Mouse (Mus musculus) hindlimb bud, embryonic 11.5 days (tissue): Measurements from ENCODE around the gene Otub2.

Experiments used
- DNase-seq: peaks from one replicate; pipeline ENCODE4 v3.0.0-alpha.2; 2012; ENCODE audit warnings: low read depth, low spot score; ENCODE audit errors: extremely low spot score

The Otub2 gene

GRCm38 (mm10) chr12:103370861-103371260, 17.6 kb upstream of the Otub2 start:
- DNase-seq, result no peak

GRCm38 (mm10) chr12:103371711-103372110, 16.8 kb upstream of the Otub2 start:
- peak; percentile 39 for DNase-seq

GRCm38 (mm10) chr12:103373530-103374236, 14.8 kb upstream of the Otub2 start:
- DNase-seq, result no peak

DNA sequence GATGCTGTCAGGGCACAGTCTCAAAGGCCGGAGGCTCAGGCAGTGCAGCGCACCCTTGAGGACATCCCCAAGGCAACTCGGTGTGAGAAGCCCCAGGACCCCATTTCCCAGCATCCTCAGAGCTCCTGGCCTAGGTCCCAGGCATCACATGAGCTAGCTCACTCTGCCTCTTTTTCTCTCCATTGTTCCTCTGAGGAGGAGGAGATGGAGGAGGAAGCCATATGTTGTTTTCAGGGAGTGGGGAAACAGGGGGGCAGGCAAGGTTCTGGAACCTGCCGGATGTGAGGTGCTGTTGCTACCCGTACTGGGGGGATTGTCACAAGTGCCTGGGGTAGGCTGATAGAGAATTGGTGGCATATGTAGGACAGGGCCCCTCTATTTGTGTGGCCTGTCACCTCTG, 12.4 kb upstream of the Otub2 start:
- no peak for DNase-seq

DNA sequence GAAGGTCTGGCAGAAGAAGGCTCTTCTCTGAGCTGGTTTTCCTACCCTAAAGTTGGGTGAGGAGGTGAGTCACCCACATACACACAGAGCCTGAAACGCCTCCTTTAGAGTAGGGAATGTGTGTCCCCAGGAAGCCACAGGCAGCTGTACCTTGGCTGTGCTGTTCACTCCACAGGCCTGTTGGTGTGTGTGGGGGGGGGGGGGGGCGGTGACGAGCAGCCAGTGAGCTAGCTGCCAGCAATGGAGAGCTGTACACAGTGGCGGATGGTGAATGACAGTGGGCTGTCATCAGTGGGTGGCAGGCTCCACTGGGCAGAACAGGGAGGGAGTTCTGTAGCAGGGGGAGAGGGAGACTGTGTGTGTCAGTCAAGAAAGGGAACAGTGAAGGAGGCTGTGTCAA, 11.7 kb upstream of the Otub2 start:
- DNase-seq, result no peak

GRCm38 (mm10) chr12:103380226-103380625, 8.3 kb upstream of the Otub2 start:
- DNase-seq, result no peak

- no peak for DNase-seq
These were observed 856 bp downstream of the Otub2 start for GRCm38 (mm10) chr12:103389348-103389727.

DNA sequence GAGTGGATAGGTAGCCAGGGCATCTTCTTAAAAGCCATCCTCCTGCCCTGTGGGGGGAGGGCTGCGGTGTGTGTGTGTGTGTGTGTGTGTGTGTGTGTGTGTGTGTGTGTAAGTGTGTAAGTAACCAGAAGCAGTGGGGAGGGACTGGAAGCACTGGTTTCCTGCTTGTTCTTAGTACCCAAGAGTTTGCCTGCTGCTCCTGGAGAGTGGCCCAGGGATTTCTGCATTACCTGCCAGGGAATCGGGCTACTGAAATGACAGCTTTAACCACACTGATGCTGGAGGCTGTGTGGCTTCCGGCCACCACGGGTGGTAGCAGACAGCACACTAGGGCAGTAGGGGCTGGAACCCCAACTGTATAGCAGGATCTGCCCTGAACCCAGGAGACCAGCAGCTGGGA, 1.5 kb downstream of the Otub2 start:
- DNase-seq, result no peak

- DNase-seq, result no peak
These were observed 2.6 kb downstream of the Otub2 start for GRCm38 (mm10) chr12:103391098-103391497.

GRCm38 (mm10) chr12:103393528-103393927, 5.0 kb downstream of the Otub2 start:
- DNase-seq, result no peak

DNA sequence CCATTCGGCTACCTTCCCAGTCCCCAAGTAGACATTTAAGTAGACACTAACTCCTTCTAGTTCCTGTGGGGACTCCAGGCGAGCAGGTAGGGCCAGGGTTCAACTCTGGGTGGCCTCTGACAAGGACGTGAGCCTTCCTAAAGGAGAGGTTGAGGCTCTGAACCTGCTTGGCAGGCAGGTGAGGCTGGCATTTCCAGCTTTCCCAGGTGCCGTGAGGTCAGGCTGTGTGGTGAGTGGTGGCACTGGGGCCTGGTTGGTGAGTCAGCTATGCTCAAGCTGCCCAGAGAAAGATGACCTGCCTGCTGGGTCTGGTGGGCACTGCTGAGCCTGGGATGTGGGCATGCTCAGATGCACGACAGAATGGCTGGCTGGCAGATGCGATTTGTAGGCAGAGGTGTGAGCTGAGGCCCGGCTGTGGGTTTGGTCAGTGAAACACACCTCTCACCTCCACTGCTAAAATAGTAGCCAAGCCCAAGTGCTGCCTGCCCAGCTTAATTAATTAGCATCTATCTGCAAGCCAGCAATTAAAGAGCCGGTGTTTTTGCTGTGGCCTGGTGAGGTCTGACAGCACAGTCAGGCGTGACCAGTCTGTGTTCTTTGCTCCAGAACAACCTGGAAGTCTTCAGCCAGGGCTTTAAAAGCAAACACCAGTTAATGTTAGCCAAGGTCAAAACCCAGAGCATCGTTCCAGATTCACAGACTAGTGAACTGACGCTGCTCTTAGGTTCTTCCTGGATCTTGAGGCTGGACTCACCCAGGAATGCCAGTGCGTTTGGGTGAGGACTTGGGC, 7.2 kb downstream of the Otub2 start:
- DNase-seq, result no peak

GRCm38 (mm10) chr12:103396751-103397150, 8.3 kb downstream of the Otub2 start:
- DNase-seq, result no peak

DNA sequence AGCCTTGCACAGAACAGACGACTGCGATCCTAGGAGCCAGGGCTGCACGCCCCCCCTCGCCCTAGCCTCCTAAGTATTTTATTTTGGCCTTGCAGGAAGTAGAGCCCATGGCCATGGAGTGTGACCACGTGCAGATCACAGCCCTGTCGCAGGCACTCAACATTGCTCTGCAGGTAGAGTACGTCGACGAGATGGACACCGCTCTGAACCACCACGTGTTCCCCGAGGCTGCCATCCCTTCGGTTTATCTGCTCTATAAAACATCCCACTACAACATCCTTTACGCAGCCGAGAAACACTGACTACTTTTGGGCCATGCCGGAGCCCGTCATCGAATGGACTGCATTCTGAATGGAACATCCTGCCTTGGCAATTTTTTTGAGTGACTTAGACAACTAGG, 15.6 kb downstream of the Otub2 start:
- no peak for DNase-seq

DNA sequence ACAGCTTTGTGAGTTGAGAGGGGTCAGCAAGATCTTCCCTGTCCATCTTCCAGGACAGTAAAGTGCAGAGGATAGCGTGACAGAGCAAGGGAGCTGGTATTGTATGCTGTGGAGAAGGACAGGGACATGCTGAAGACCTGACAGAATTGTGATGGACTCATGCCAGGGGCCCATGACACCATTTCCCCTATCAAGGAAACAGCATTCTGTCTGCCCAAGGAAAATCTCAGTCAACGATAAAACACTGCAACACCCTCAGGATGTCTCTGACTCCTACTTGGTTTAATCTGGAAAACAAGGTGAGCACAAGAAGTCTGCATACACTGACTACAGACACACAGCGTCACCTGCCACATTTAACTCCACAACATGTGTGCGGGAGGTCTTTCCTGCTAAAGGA, 19.2 kb downstream of the Otub2 start, which contains the start of gene 9330161L09Rik:
9330161L09Rik (minus strand) TSS at position 101 of the 400 bp plus-strand sequence.
- DNase-seq, result no peak

DNA sequence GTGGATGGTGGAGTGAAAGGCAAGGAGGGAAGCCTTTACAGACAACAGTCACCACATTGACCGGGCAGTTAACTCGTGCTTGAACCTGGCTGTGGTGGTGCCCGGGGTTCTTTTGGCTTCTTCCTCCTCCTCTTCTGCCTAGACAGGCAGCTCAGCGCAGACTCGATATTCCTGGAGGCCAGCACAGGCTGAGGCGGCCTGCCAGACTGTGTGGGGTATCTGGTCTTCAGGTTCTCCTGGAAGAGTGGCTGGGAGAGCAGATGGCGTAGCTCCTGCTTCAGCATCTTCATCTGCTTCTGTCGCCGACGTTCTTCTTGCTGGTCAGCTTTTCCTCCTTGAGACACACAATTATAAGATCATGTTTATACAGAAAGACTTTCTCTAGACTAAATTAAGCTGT, 19.7 kb downstream of the Otub2 start:
- DNase-seq, result no peak

GRCm38 (mm10) chr12:103425016-103425728, 36.7 kb downstream of the Otub2 start:
- DNase-seq, result no peak

DNA sequence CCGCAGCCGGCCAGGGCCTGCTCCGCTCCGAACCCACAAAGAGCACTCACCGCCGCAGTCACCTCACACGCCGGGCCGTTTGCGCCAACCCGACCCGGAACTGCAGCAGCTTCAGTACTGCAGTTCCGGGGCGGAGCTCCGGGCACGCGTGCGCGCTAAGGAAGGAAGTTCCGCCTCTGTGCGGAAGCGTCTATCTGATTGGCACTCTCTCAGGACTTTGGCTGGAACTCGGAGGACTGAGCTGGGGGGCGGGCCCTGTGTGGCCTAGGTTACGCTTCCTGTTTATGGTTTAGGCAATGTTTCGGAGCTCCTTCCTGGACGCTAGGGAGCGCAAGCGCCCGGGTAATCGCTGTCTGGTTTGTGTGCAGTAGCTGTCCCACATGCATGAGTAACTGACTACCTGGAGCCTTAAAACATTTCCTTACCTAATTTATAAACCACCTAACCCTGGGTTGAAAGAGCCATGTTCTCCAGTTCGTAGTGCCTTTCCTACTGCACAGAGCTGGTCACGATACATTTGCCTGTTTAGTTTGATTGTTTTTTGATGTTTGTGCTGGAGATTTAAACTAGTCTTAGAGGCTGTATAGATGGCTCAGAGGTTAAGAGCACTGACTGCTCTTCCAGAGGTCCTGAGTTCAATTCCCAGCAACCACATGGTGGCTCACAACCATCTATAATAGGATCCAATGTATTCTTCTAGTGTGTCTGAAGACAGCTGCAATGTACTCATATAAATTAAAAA, 37.4 kb downstream of the Otub2 start, which contains the start of gene Ddx24:
Ddx24 (minus strand) TSS at position 102 of the 742 bp plus-strand sequence.
- peak; percentile 82 for DNase-seq

- no peak for DNase-seq
These were observed 38.2 kb downstream of the Otub2 start for GRCm38 (mm10) chr12:103426710-103427109.

- no peak for DNase-seq
These were observed 44.9 kb downstream of the Otub2 start for GRCm38 (mm10) chr12:103433430-103433829.

GRCm38 (mm10) chr12:103433986-103434731, 45.7 kb downstream of the Otub2 start, which contains the start of gene Ifi27:
Gene Ifi27, plus strand, starts transcription at chr12:103434211.
- no peak for DNase-seq
